Comparison of ENCODE assay signal across 7 mouse cellular contexts in genomic region chr10:4333319-4333718, GRCm38 (mm10). TPM values are rescaled to one million over a fixed set of nuclear protein-coding genes. Genes with fewer than 3 reads are reported as not detected.
A peak's percentile ranks its signal among the peaks of the same experiment; 100 is the strongest.
DNase-seq lines count a peak whose midpoint lies in the region; ATAC-seq and TF ChIP-seq lines count a peak whose summit lies in the region.

No protein-coding gene starts in this region.

- H3K36me3 ChIP-seq in forebrain, embryonic 14.5 days (ENCODE audit: control insufficient read depth, insufficient read depth, low read length) = no peaks in the 10 kb centered on the region

- intact Hi-C loops in heart, postnatal 25 days (cut with DNase I) = loop anchor here (2.0 to 5.0 kb wide), 3 partner anchors 66 to 337 kb away; partner anchors contain the start of gene Akap12

- H3K4me2 ChIP-seq in forebrain, embryonic 14.5 days (ENCODE audit: low read length) = peak overlapping the region; percentile 51

- ATAC-seq in forebrain, embryonic 14.5 days = peak; percentile 8; the same call in 1 of the 2 replicates

- H3K27me3 ChIP-seq in forebrain, embryonic 14.5 days (replicated peaks; ENCODE audit: control insufficient read depth, insufficient read depth, low read length) = no peaks in the 10 kb centered on the region

- no peaks in the 10 kb centered on the region for H3K9me3 ChIP-seq in forebrain, embryonic 14.5 days (replicated peaks; ENCODE audit: control insufficient read depth, low read length)

- H3K4me3 ChIP-seq in forebrain, embryonic 14.5 days (ENCODE audit: low read depth, low read length) = no peak overlapping the region
- peak overlapping the region; percentile 42 for H3K4me3 ChIP-seq in layer of hippocampus, adult 2 months

- 5% methylated on average over 8 of the region's 8 CpGs for WGBS in forebrain, embryonic 14.5 days

- peak; percentile 85 for DNase-seq in NIH3T3 (ENCODE audit: low read depth)
- peak; percentile 24 for DNase-seq in c-Kit-positive CD71-negative TER-119-negative erythroid progenitor cells, embryonic 14.5 days (ENCODE audit: low read depth)
- peak; percentile 73 for DNase-seq in forebrain, embryonic 14.5 days (ENCODE audit: low spot score)
- DNase-seq in heart, postnatal 25 days (ENCODE audit: low spot score) = peak; percentile 38
- DNase-seq in layer of hippocampus, adult 2 months (ENCODE audit: low spot score in 2 of 2) = peak in 1 of 2 experiments; percentile 59
- peak; percentile 83 for DNase-seq in lung, postnatal 10 days
- DNase-seq in right cerebral cortex, postnatal 14 days = peak; percentile 60

- H3K27ac ChIP-seq in forebrain, embryonic 14.5 days (ENCODE audit: low read depth, low read length) = no peak overlapping the region
- H3K27ac ChIP-seq in layer of hippocampus, adult 2 months = peak overlapping the region; percentile 49

- H3K4me1 ChIP-seq in forebrain, embryonic 14.5 days (ENCODE audit: control insufficient read depth, insufficient read depth, low read length) = peaks cover 7% of the 10 kb centered on the region

- TF ChIP-seq CTCF in layer of hippocampus, adult 2 months (conservative IDR thresholded peaks at IDR 0.05) = peak; percentile 94

- no peak overlapping the region; the same call in 1 of the 2 replicates for H3K9ac ChIP-seq in forebrain, embryonic 14.5 days (ENCODE audit: low read length)

RNA-seq across cellular contexts. Expression of gene Zbtb2, which starts 54.6 kb away (rescaled TPM):
- polyA plus RNA-seq in forebrain, embryonic 14.5 days (2014; fragmentation: Nextera tagmentation; extraction: Ambion mirVana) = 16.5 and 20.3 TPM in 2 replicates
- 1 to 10 TPM; 6.0 to 6.3 TPM for total RNA-seq in heart, postnatal 25 days (2021)
- total RNA-seq in layer of hippocampus, adult 2 months (2021) = 10 to 100 TPM; 11.8 to 13.2 TPM
